Mouse (Mus musculus): ENCODE data around the gene Ctnnb1. TPM values are rescaled to one million over a fixed set of nuclear protein-coding genes. Genes with fewer than 3 reads are reported as not detected.
"Not testable (repeated sequence)": the region's sequence is repeated elsewhere in the genome, so short reads cannot be mapped to it uniquely, and the experiment has no call there.

Gene Ctnnb1
- polyA plus RNA-seq, 1 experiment from 2014 or later = 475 TPM

DNA sequence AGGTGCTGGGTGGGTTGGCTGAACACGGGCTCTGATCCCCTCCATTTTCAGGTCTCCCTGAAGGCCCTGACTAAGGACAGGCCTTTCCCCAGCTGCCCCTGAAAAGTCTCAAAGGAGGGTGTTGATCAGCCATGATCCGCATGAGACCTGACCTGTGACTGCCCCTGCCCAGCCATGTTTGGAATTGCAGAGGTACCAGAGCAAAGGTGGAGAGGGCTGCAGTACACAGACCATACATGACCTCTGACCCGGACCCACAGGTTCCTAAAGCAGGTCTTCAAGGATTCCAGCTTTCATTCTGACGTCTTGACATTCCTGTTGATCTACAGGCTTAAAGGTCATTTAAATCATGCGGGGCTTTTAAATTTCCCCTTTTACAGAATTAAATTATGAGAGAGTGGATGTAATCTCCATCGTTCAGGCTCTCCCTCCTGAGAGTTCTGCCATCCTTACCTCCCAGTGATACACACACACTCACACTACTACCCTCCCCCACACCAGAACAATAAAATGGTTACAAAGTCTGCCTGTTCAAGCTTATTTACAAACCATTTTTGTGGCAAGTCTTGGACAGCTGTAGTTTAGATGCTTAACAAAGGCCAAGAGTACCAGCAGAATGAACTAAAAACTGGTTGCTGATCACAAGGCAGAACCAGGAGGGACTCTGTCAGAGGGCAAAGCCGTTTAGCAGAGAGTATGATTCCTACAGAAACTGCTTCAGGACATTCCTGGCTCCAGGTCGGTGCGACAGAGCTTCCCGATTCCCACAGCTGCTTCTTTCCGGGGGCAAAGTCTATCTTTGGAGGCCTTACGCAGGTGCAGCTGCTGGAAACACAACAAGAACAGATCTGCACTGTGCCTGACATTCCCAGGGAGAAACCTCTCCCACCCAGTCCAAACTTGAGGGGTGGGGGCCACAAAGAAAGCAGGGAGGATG, 28.4 kb upstream of the Ctnnb1 start:
- Histone ChIP-seq H3K27ac (peak overlapping the region; percentile 92), H3K4me1 (replicated peaks) (peaks cover 11% of the 10 kb centered on the region; the same call in 1 of the 2 replicates), H3K27me3 (replicated peaks) (no peaks in the 10 kb centered on the region), H3K4me2 (replicated peaks) (peak overlapping the region; percentile 41), H3K9ac (0 out of 2 replicates have a peak overlapping the region, but pooled peaks have one; percentile 8), H3K4me3 (replicated peaks) (no peak overlapping the region), H3K36me3 (no peaks in the 10 kb centered on the region), H3K9me3 (no peaks in the 10 kb centered on the region)
- ATAC-seq = peak; percentile 94
- 39% methylated on average over 12 of the region's 12 CpGs for WGBS

DNA sequence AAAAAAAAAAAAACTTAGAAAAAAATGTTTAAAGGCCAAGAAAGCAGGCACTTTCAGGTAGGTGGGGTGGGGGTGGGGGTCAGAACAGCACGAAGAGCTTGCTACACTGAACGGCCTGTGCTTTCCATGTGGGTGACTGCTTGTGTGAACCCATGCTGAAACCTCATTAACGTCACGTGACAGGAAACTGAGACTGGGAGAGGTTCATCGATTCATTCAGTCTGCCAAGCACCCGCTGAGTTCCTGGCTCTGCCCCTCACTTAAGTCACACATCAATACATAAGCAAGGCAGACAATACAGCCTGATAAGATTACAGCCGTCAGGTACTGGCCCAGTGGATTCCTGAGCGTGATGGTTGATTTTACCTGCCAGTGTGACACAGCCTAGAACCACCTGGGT, 26.5 kb upstream of the Ctnnb1 start:
- peaks cover 9% of the 10 kb centered on the region; the same call in 1 of the 2 replicates for H3K4me1 ChIP-seq (replicated peaks)
- no peaks in the 10 kb centered on the region for H3K36me3 ChIP-seq
- no peak for ATAC-seq
- H3K9ac ChIP-seq = no peak overlapping the region
- no peaks in the 10 kb centered on the region for H3K27me3 ChIP-seq (replicated peaks)
- 75% methylated on average over 8 of the region's 8 CpGs for WGBS
- H3K4me3 ChIP-seq (replicated peaks) = no peak overlapping the region
- H3K27ac ChIP-seq = no peak overlapping the region
- H3K9me3 ChIP-seq = no peaks in the 10 kb centered on the region
- no peak overlapping the region for H3K4me2 ChIP-seq (replicated peaks)

DNA sequence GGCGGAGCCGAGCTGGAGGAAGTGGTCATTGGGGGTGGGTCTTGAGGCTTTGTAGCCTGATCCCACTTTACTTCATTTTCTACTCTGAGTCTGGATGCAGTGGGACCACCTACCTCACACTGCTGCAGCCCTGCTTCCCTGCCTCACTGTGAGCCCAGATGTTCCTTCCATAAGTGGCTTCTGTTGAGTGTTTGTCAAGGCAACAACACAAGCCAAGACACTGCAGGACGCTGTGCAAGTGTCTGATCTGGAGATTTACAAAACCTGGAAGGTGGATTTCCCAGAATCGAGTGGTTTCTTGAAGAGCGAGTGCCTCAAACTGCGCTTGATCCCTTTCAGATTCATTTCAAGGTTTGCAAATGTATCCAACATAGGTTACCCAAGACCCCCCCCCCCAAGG, 20.6 kb upstream of the Ctnnb1 start:
- Histone ChIP-seq H3K27me3 (replicated peaks) (no peaks in the 10 kb centered on the region), H3K4me1 (replicated peaks) (0 out of 2 replicates have a peak, but pooled peaks cover 2% of the 10 kb centered on the region), H3K9ac (no peak overlapping the region), H3K4me3 (replicated peaks) (no peak overlapping the region), H3K27ac (no peak overlapping the region), H3K4me2 (replicated peaks) (no peak overlapping the region), H3K9me3 (no peaks in the 10 kb centered on the region), H3K36me3 (no peaks in the 10 kb centered on the region)
- ATAC-seq = no peak
- 80% methylated on average over 6 of the region's 6 CpGs for WGBS

DNA sequence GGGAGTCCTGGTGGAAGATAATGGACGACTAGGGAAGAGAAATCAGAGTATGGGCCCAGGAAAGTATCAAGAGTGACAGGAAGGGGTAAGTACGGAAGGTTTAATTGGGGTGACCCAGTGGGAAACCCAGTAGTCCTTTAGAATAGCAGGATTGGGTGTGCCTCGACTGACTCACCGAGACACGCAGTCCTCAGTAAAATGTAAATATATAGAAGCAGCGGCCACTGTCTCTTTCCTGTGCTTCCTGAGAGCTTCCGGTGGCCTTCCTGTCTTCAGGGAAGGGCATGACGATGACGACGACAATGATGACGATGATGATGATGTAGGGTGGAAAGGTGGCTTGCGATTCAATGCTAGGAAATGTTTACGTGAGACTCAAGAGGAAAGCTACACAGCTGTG, 15.9 kb upstream of the Ctnnb1 start:
- no peaks in the 10 kb centered on the region for H3K36me3 ChIP-seq

DNA sequence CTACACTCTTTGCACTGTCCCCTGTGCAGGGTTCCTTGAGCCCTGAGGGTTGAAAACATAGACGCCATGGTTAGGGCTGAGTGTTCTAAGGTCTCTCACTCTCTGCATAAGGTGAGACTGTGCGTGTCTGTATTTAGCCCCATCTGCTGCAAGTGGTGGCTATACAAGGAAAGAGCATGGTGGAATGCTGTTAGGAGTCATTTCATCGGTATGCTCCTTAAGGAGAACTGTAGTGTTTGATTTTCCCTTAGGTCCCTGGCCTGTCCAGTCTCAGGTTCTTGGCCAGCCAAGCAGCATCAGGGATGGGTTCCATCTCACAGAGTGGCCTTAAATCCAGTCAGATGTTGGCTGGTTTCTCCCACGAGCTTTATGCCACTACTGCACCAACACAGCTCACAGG, 14.6 kb upstream of the Ctnnb1 start:
- no peak for ATAC-seq
- H3K36me3 ChIP-seq = no peaks in the 10 kb centered on the region
- no peaks in the 10 kb centered on the region for H3K27me3 ChIP-seq (replicated peaks)
- H3K4me3 ChIP-seq (replicated peaks) = no peak overlapping the region
- no peak overlapping the region for H3K9ac ChIP-seq
- 0 out of 2 replicates have a peak overlapping the region, but pooled peaks have one; percentile 4 for H3K27ac ChIP-seq
- 89% methylated on average over 4 of the region's 4 CpGs for WGBS
- peaks cover 12% of the 10 kb centered on the region for H3K4me1 ChIP-seq (replicated peaks)
- H3K9me3 ChIP-seq = 0 out of 2 replicates have a peak, but pooled peaks cover 3% of the 10 kb centered on the region
- no peak overlapping the region for H3K4me2 ChIP-seq (replicated peaks)

More for the DNA sequence above, 15.9 kb upstream of the Ctnnb1 start:
- Histone ChIP-seq H3K9ac (no peak overlapping the region), H3K4me1 (replicated peaks) (0 out of 2 replicates have a peak, but pooled peaks cover 2% of the 10 kb centered on the region), H3K4me3 (replicated peaks) (no peak overlapping the region), H3K9me3 (0 out of 2 replicates have a peak, but pooled peaks cover 3% of the 10 kb centered on the region), H3K27ac (no peak overlapping the region), H3K27me3 (replicated peaks) (no peaks in the 10 kb centered on the region), H3K4me2 (replicated peaks) (no peak overlapping the region)
- WGBS = 68% methylated on average over 13 of the region's 13 CpGs
- no peak for ATAC-seq

DNA sequence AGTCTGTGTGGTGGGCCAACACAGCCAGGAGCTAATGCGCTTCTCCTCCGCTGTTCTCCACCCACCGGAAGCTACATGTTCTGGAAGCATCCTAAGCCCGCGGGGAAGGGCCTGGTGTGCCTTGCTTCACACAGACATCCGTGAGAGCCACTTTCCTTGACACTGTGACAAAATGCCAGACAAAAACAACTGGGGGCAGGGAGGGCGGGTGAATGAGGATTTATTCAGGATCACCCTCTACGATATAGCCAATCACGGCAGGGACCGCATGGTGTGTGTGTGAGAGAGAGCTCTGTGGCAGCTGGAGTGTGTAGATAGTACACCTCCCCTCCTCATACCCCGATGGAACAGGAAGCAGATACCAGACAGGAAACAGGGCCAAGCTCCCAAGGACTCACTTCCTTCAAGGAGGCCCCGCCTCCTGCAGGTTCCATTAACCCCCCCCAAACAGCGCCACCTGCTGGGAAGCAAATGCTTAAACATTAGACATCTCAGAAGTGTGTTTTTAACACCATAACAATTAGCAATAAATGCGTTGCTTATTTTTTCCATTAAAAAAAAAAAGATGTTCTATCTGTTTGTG, 14.0 kb upstream of the Ctnnb1 start:
- peaks cover 12% of the 10 kb centered on the region for H3K4me1 ChIP-seq (replicated peaks)
- H3K27me3 ChIP-seq (replicated peaks) = no peaks in the 10 kb centered on the region
- H3K4me3 ChIP-seq (replicated peaks) = no peak overlapping the region
- H3K27ac ChIP-seq = 0 out of 2 replicates have a peak overlapping the region, but pooled peaks have one; percentile 4
- no peak overlapping the region for H3K9ac ChIP-seq
- 0 out of 2 replicates have a peak, but pooled peaks cover 3% of the 10 kb centered on the region for H3K9me3 ChIP-seq
- no peak overlapping the region for H3K4me2 ChIP-seq (replicated peaks)
- WGBS = 80% methylated on average over 14 of the region's 14 CpGs
- H3K36me3 ChIP-seq = no peaks in the 10 kb centered on the region
- no peak for ATAC-seq

DNA sequence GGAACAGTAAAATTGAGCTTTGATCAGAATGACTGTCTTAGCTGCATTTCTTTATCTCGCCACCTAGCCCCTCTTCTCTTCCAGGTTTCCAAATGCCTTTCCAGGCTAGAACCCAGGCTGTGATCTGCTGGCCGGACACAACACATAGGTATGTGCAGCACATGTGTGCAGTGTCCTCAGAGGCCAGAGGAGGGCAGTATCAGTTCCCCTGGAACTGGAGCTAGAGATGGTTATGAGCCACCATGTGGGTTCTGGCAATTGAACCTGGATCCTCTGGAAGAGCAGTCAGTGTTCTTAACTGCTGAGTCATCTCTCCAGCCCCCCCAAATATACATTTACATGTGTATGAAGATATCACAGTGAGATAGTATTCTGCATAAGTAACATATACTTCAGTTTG, 11.4 kb upstream of the Ctnnb1 start:
- not testable (repeated sequence) for H3K9me3 ChIP-seq; H3K27me3 ChIP-seq (replicated peaks); H3K36me3 ChIP-seq; H3K4me3 ChIP-seq (replicated peaks); H3K4me2 ChIP-seq (replicated peaks); H3K27ac ChIP-seq; H3K9ac ChIP-seq; ATAC-seq
- H3K4me1 ChIP-seq (replicated peaks) = peaks cover 10% of the 10 kb centered on the region
- WGBS = 90% methylated on average over 2 of the region's 2 CpGs

DNA sequence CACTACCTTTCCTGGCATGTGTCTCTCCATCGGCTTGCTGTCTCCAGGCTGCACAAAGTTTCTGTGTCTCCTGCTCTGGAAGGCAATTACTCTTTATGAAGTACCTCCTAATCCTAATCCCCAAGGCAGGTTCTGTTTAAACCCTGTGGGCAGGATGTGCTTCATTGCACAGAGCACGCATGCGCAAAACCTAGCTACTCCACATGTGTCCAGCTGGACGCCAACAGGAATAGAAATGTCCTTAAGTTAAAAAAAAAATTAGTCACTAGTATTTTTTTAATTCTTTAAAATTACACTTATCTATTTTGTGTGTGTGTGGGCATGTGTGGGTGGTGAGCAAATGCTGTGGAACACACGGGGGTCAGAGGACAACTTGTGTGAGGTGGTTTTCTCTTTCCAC, 10.8 kb upstream of the Ctnnb1 start:
- WGBS = 58% methylated on average over 5 of the region's 5 CpGs
- H3K36me3 ChIP-seq = no peaks in the 10 kb centered on the region
- no peak overlapping the region for H3K4me2 ChIP-seq (replicated peaks)
- no peak overlapping the region for H3K9ac ChIP-seq
- no peak overlapping the region for H3K27ac ChIP-seq
- H3K4me1 ChIP-seq (replicated peaks) = peaks cover 10% of the 10 kb centered on the region
- H3K9me3 ChIP-seq = 0 out of 2 replicates have a peak, but pooled peaks cover 3% of the 10 kb centered on the region
- no peaks in the 10 kb centered on the region for H3K27me3 ChIP-seq (replicated peaks)
- H3K4me3 ChIP-seq (replicated peaks) = no peak overlapping the region
- no peak for ATAC-seq

DNA sequence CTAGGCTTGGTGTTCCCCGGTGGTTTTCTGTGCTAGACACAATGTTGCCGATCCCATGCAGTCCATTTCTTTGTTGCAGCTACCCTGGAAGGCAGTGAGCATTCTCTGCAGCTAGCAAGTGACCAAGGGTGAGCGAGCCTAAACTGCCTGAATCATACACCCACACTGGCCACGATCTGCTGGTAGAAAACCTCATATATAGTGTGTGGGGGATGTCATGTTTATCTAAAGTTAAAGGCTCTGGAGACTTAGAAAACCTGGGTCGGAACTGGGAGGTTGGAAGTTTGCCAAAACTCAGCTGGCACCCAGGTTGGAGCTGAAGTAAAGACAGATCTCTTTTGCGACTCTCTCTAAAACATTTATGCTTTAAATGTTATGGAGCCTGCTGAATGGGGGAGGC, 10.4 kb upstream of the Ctnnb1 start:
- Histone ChIP-seq H3K9me3 (0 out of 2 replicates have a peak, but pooled peaks cover 3% of the 10 kb centered on the region), H3K4me3 (replicated peaks) (no peak overlapping the region), H3K27ac (peak overlapping the region; percentile 40; the same call in 1 of the 2 replicates), H3K36me3 (no peaks in the 10 kb centered on the region), H3K27me3 (replicated peaks) (no peaks in the 10 kb centered on the region), H3K9ac (no peak overlapping the region), H3K4me1 (replicated peaks) (peaks cover 10% of the 10 kb centered on the region), H3K4me2 (replicated peaks) (no peak overlapping the region)
- ATAC-seq = peak; percentile 60
- WGBS = 18% methylated on average over 6 of the region's 6 CpGs

DNA sequence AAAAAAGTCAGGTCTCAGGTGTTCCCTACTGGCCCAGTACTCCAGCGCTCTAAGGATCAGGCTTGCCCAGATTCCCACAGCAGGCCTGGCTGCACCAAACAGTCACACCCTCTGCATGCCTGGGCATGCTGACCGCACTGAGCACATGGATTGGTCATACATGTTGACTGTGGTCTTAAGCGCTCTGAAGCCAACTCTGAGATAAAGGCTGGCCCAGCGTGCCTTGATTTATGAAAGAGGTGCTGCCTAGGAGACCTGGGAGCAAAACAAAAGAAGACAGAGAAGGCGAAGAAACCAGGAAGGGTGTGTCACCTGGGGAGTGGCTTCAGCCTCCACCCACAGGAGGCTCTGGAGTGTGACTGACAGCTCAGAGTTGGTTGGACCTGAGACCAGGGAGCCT, 9.9 kb upstream of the Ctnnb1 start:
- 58% methylated on average over 5 of the region's 5 CpGs for WGBS
- Histone ChIP-seq H3K4me2 (replicated peaks) (no peak overlapping the region), H3K9me3 (0 out of 2 replicates have a peak, but pooled peaks cover 3% of the 10 kb centered on the region)

DNA sequence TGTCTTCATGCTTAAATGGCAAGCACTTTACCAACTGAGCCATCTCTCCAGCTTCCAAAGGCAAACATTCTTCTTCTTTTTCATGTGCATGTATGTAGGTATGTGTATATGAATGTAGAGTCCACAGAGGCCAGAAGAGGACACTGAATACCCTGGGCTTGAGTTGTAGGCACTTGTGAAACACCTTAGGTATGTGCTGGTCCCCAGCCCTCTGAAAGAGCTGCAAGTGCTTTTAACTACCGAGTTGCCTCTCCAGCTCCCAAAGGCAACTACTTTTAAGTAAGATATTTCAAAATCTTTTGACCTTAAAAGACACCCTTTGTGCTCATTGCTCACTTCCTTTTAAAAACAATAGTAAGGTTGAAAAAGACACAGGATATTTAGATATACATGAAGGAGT, 2.9 kb upstream of the Ctnnb1 start:
- H3K9ac ChIP-seq = no peak overlapping the region
- H3K9me3 ChIP-seq = no peaks in the 10 kb centered on the region
- H3K36me3 ChIP-seq = no peaks in the 10 kb centered on the region
- no peak overlapping the region for H3K27ac ChIP-seq
- 39% methylated on average over 1 of the region's 1 CpGs for WGBS
- H3K27me3 ChIP-seq (replicated peaks) = no peaks in the 10 kb centered on the region
- H3K4me2 ChIP-seq (replicated peaks) = no peak overlapping the region
- H3K4me1 ChIP-seq (replicated peaks) = no peaks in the 10 kb centered on the region
- no peak overlapping the region for H3K4me3 ChIP-seq (replicated peaks)
- ATAC-seq = no peak

More for the DNA sequence above, 9.9 kb upstream of the Ctnnb1 start:
- peak; percentile 75 for ATAC-seq
- peak overlapping the region; percentile 40; the same call in 1 of the 2 replicates for H3K27ac ChIP-seq
- H3K4me1 ChIP-seq (replicated peaks) = peaks cover 10% of the 10 kb centered on the region
- no peaks in the 10 kb centered on the region for H3K36me3 ChIP-seq
- no peaks in the 10 kb centered on the region for H3K27me3 ChIP-seq (replicated peaks)
- H3K9ac ChIP-seq = no peak overlapping the region
- H3K4me3 ChIP-seq (replicated peaks) = no peak overlapping the region

DNA sequence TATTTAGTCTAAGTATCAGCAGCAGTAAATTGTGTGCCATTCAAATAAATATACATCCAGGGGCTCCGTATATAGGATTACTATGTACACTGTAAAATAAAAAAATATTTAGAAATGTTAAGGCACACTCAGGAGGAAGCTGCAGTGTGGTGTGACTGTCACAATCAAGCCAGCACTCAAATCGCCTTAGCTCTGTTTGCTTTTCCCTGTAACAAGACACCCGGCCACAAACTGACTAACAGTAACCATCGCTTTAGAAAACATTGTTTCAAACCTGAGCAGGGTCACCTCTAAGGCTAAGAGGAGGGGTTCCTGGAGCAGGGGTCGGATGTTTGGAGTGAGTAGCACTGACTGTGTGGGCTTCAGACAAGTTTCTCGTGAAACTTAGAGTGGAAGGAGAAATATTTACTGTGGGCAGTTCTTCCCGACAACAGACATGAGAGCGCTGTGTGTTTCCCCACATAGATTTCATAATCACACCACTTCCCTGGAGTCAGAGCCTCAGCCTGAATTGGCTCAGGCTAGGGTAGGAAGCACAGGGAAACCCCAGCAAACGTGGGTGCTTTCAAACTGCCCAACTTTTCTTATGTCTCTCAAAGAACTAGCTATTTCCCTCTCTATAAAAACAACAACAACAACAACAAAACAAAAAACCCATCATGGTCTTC, 1.9 kb upstream of the Ctnnb1 start:
- no peaks in the 10 kb centered on the region for H3K36me3 ChIP-seq
- no peak overlapping the region for H3K4me3 ChIP-seq (replicated peaks)
- no peaks in the 10 kb centered on the region for H3K27me3 ChIP-seq (replicated peaks)
- no peak for ATAC-seq
- WGBS = 15% methylated on average over 9 of the region's 9 CpGs
- H3K27ac ChIP-seq = no peak overlapping the region
- H3K4me2 ChIP-seq (replicated peaks) = no peak overlapping the region
- H3K9ac ChIP-seq = no peak overlapping the region
- H3K4me1 ChIP-seq (replicated peaks) = no peaks in the 10 kb centered on the region
- H3K9me3 ChIP-seq = no peaks in the 10 kb centered on the region
